Mouse (Mus musculus): ENCODE results near the gene Cct7. TPM values are rescaled to one million over a fixed set of nuclear protein-coding genes. Genes with fewer than 3 reads are reported as not detected.

The Cct7 gene
- polyA plus RNA-seq, 1 experiment from 2014 or later, result 561 TPM

- no peaks in the 10 kb centered on the region for H3K36me3 ChIP-seq (ENCODE audit: control insufficient read depth, insufficient read depth, low read length)
- 0 out of 2 replicates have a peak overlapping the region, but pooled peaks have one; percentile 35 for H3K27ac ChIP-seq (ENCODE audit: low read depth, low read length)
- no peaks in the 10 kb centered on the region; the same call in 1 of the 2 replicates for H3K27me3 ChIP-seq (replicated peaks; ENCODE audit: control insufficient read depth, insufficient read depth, low read length)
- peak; percentile 72 for ATAC-seq
- H3K4me2 ChIP-seq (ENCODE audit: low read length), result peak overlapping the region; percentile 88
- 44% methylated on average over 8 of the region's 8 CpGs for WGBS
- H3K4me1 ChIP-seq (ENCODE audit: control insufficient read depth, insufficient read depth, low read depth, low read length), result peaks cover 5% of the 10 kb centered on the region
- peak overlapping the region; percentile 97 for H3K4me3 ChIP-seq (ENCODE audit: low read length)
- peak overlapping the region; percentile 80 for H3K9ac ChIP-seq (ENCODE audit: low read depth, low read length)
- no peaks in the 10 kb centered on the region for H3K9me3 ChIP-seq (ENCODE audit: control insufficient read depth, low read length)
These were observed 20.0 kb upstream of the Cct7 start for GRCm38 (mm10) chr6:85431274-85431841.

GRCm38 (mm10) chr6:85431842-85432431 lies 19.4 kb upstream of the Cct7 start, which contains the start of gene Smyd5:
Gene Smyd5 (plus strand): TSS chr6:85431989.
- H3K4me1 ChIP-seq (ENCODE audit: control insufficient read depth, insufficient read depth, low read depth, low read length), result peaks cover 5% of the 10 kb centered on the region
- no peaks in the 10 kb centered on the region for H3K9me3 ChIP-seq (ENCODE audit: control insufficient read depth, low read length)
- peak within 1 kb of the TSS; percentile 97 for H3K4me3 ChIP-seq (ENCODE audit: low read length)
- H3K9ac ChIP-seq (ENCODE audit: low read depth, low read length), result peak within 1 kb of the TSS; percentile 80
- peak; percentile 89 for ATAC-seq
- no peaks in the 10 kb centered on the region for H3K36me3 ChIP-seq (ENCODE audit: control insufficient read depth, insufficient read depth, low read length)
- WGBS, result under 1% methylated on average over 38 of the region's 39 CpGs
- H3K27me3 ChIP-seq (replicated peaks; ENCODE audit: control insufficient read depth, insufficient read depth, low read length), result no peaks in the 10 kb centered on the region; the same call in 1 of the 2 replicates
- peak within 1 kb of the TSS; percentile 35; the same call in 1 of the 2 replicates for H3K27ac ChIP-seq (ENCODE audit: low read depth, low read length)
- peak within 1 kb of the TSS; percentile 88 for H3K4me2 ChIP-seq (ENCODE audit: low read length)

GRCm38 (mm10) chr6:85433865-85434264 lies 17.4 kb upstream of the Cct7 start:
- Histone ChIP-seq H3K27ac (ENCODE audit: low read depth, low read length) (no peak overlapping the region), H3K27me3 (replicated peaks; ENCODE audit: control insufficient read depth, insufficient read depth, low read length) (no peaks in the 10 kb centered on the region), H3K9me3 (ENCODE audit: control insufficient read depth, low read length) (no peaks in the 10 kb centered on the region), H3K4me2 (ENCODE audit: low read length) (no peak overlapping the region), H3K4me3 (ENCODE audit: low read length) (no peak overlapping the region), H3K4me1 (ENCODE audit: control insufficient read depth, insufficient read depth, low read depth, low read length) (peaks cover 5% of the 10 kb centered on the region), H3K36me3 (ENCODE audit: control insufficient read depth, insufficient read depth, low read length) (peaks cover 4% of the 10 kb centered on the region; the same call in 1 of the 2 replicates), H3K9ac (ENCODE audit: low read depth, low read length) (no peak overlapping the region)
- ATAC-seq, result no peak
- WGBS, result 89% methylated on average over 5 of the region's 5 CpGs

GRCm38 (mm10) chr6:85436204-85436603 lies 15.1 kb upstream of the Cct7 start:
- Histone ChIP-seq H3K36me3 (ENCODE audit: control insufficient read depth, insufficient read depth, low read length) (peaks cover 10% of the 10 kb centered on the region; the same call in 1 of the 2 replicates), H3K4me1 (ENCODE audit: control insufficient read depth, insufficient read depth, low read depth, low read length) (peaks cover 5% of the 10 kb centered on the region), H3K4me3 (ENCODE audit: low read length) (no peak overlapping the region), H3K27me3 (replicated peaks; ENCODE audit: control insufficient read depth, insufficient read depth, low read length) (no peaks in the 10 kb centered on the region), H3K4me2 (ENCODE audit: low read length) (no peak overlapping the region), H3K27ac (ENCODE audit: low read depth, low read length) (no peak overlapping the region), H3K9ac (ENCODE audit: low read depth, low read length) (no peak overlapping the region), H3K9me3 (ENCODE audit: control insufficient read depth, low read length) (no peaks in the 10 kb centered on the region)
- WGBS, result 88% methylated on average over 1 of the region's 1 CpGs
- no peak for ATAC-seq

- Histone ChIP-seq H3K9ac (ENCODE audit: low read depth, low read length) (no peak overlapping the region), H3K36me3 (ENCODE audit: control insufficient read depth, insufficient read depth, low read length) (peaks cover 13% of the 10 kb centered on the region; the same call in 1 of the 2 replicates), H3K4me1 (ENCODE audit: control insufficient read depth, insufficient read depth, low read depth, low read length) (peaks cover 5% of the 10 kb centered on the region), H3K4me2 (ENCODE audit: low read length) (no peak overlapping the region), H3K9me3 (ENCODE audit: control insufficient read depth, low read length) (no peaks in the 10 kb centered on the region), H3K27ac (ENCODE audit: low read depth, low read length) (no peak overlapping the region), H3K27me3 (replicated peaks; ENCODE audit: control insufficient read depth, insufficient read depth, low read length) (no peaks in the 10 kb centered on the region), H3K4me3 (ENCODE audit: low read length) (no peak overlapping the region)
- WGBS, result 86% methylated on average over 5 of the region's 6 CpGs
- ATAC-seq, result no peak
These were observed 14.7 kb upstream of the Cct7 start for GRCm38 (mm10) chr6:85436631-85437030.

GRCm38 (mm10) chr6:85441142-85441541 lies 10.2 kb upstream of the Cct7 start:
- Histone ChIP-seq H3K4me2 (ENCODE audit: low read length) (no peak overlapping the region), H3K27ac (ENCODE audit: low read depth, low read length) (no peak overlapping the region), H3K9ac (ENCODE audit: low read depth, low read length) (no peak overlapping the region), H3K4me3 (ENCODE audit: low read length) (no peak overlapping the region), H3K4me1 (ENCODE audit: control insufficient read depth, insufficient read depth, low read depth, low read length) (no peaks in the 10 kb centered on the region), H3K27me3 (replicated peaks; ENCODE audit: control insufficient read depth, insufficient read depth, low read length) (no peaks in the 10 kb centered on the region), H3K9me3 (ENCODE audit: control insufficient read depth, low read length) (no peaks in the 10 kb centered on the region), H3K36me3 (ENCODE audit: control insufficient read depth, insufficient read depth, low read length) (peaks cover 25% of the 10 kb centered on the region)
- 94% methylated on average over 4 of the region's 4 CpGs for WGBS
- no peak for ATAC-seq

- H3K27me3 ChIP-seq (replicated peaks; ENCODE audit: control insufficient read depth, insufficient read depth, low read length), result no peaks in the 10 kb centered on the region
- H3K9ac ChIP-seq (ENCODE audit: low read depth, low read length), result no peak overlapping the region
- H3K4me2 ChIP-seq (ENCODE audit: low read length), result no peak overlapping the region
- peaks cover 26% of the 10 kb centered on the region for H3K36me3 ChIP-seq (ENCODE audit: control insufficient read depth, insufficient read depth, low read length)
- H3K27ac ChIP-seq (ENCODE audit: low read depth, low read length), result no peak overlapping the region
- no peaks in the 10 kb centered on the region for H3K9me3 ChIP-seq (ENCODE audit: control insufficient read depth, low read length)
- no peak overlapping the region for H3K4me3 ChIP-seq (ENCODE audit: low read length)
- H3K4me1 ChIP-seq (ENCODE audit: control insufficient read depth, insufficient read depth, low read depth, low read length), result no peaks in the 10 kb centered on the region
- WGBS, result 84% methylated on average over 3 of the region's 3 CpGs
- ATAC-seq, result no peak
These were observed 7.7 kb upstream of the Cct7 start for GRCm38 (mm10) chr6:85443488-85444233.

GRCm38 (mm10) chr6:85444266-85444965 lies 6.9 kb upstream of the Cct7 start:
- Histone ChIP-seq H3K27ac (ENCODE audit: low read depth, low read length) (no peak overlapping the region), H3K36me3 (ENCODE audit: control insufficient read depth, insufficient read depth, low read length) (peaks cover 24% of the 10 kb centered on the region), H3K4me3 (ENCODE audit: low read length) (no peak overlapping the region), H3K9me3 (ENCODE audit: control insufficient read depth, low read length) (no peaks in the 10 kb centered on the region), H3K4me2 (ENCODE audit: low read length) (no peak overlapping the region), H3K9ac (ENCODE audit: low read depth, low read length) (no peak overlapping the region), H3K4me1 (ENCODE audit: control insufficient read depth, insufficient read depth, low read depth, low read length) (no peaks in the 10 kb centered on the region), H3K27me3 (replicated peaks; ENCODE audit: control insufficient read depth, insufficient read depth, low read length) (no peaks in the 10 kb centered on the region)
- 93% methylated on average over 8 of the region's 8 CpGs for WGBS
- no peak for ATAC-seq

- Histone ChIP-seq H3K9ac (ENCODE audit: low read depth, low read length) (no peak overlapping the region), H3K27me3 (replicated peaks; ENCODE audit: control insufficient read depth, insufficient read depth, low read length) (no peaks in the 10 kb centered on the region), H3K9me3 (ENCODE audit: control insufficient read depth, low read length) (no peaks in the 10 kb centered on the region), H3K4me1 (ENCODE audit: control insufficient read depth, insufficient read depth, low read depth, low read length) (no peaks in the 10 kb centered on the region), H3K27ac (ENCODE audit: low read depth, low read length) (no peak overlapping the region), H3K36me3 (ENCODE audit: control insufficient read depth, insufficient read depth, low read length) (peaks cover 21% of the 10 kb centered on the region), H3K4me3 (ENCODE audit: low read length) (no peak overlapping the region), H3K4me2 (ENCODE audit: low read length) (no peak overlapping the region)
- ATAC-seq, result no peak
- 89% methylated on average over 5 of the region's 5 CpGs for whole genome bisulfite sequencing
These were observed 6.0 kb upstream of the Cct7 start for GRCm38 (mm10) chr6:85445286-85445685.
